Mouse (Mus musculus): ENCODE data around the gene Pon2. TPM values are rescaled to one million over a fixed set of nuclear protein-coding genes. Genes with fewer than 3 reads are reported as not detected.

Pon2 gene
- polyA plus RNA-seq, 1 experiment from 2014 or later, result 45.5 TPM

GRCm38 (mm10) chr6:5280576-5281305 lies 17.5 kb downstream of the Pon2 start:
- no peak overlapping the region for H3K27ac ChIP-seq (ENCODE audit: low read length)
- H3K4me1 ChIP-seq (ENCODE audit: control insufficient read depth, low read depth, low read length), result peaks cover 9% of the 10 kb centered on the region
- peaks cover 35% of the 10 kb centered on the region for H3K36me3 ChIP-seq (ENCODE audit: control insufficient read depth, insufficient read depth)
- no peak for ATAC-seq (ENCODE audit: low read depth)
- H3K27me3 ChIP-seq (ENCODE audit: control insufficient read depth, insufficient read depth, low read depth, low read length), result no peaks in the 10 kb centered on the region
- WGBS (ENCODE audit: insufficient replicate concordance), result 76% methylated on average over 6 of the region's 6 CpGs
- H3K9me3 ChIP-seq (replicated peaks; ENCODE audit: control insufficient read depth, low read length), result no peaks in the 10 kb centered on the region
- H3K4me2 ChIP-seq (ENCODE audit: low read depth, low read length), result no peak overlapping the region
- H3K4me3 ChIP-seq (ENCODE audit: low read depth, low read length), result no peak overlapping the region
- no peak overlapping the region for H3K9ac ChIP-seq (ENCODE audit: low read depth, low read length)

- WGBS (ENCODE audit: insufficient replicate concordance), result 75% methylated on average over 5 of the region's 5 CpGs
- H3K9me3 ChIP-seq (replicated peaks; ENCODE audit: control insufficient read depth, low read length), result no peaks in the 10 kb centered on the region
- peaks cover 6% of the 10 kb centered on the region for H3K4me1 ChIP-seq (ENCODE audit: control insufficient read depth, low read depth, low read length)
- ATAC-seq (ENCODE audit: low read depth), result no peak
- H3K36me3 ChIP-seq (ENCODE audit: control insufficient read depth, insufficient read depth), result peaks cover 45% of the 10 kb centered on the region
- no peak overlapping the region for H3K4me2 ChIP-seq (ENCODE audit: low read depth, low read length)
- no peaks in the 10 kb centered on the region for H3K27me3 ChIP-seq (ENCODE audit: control insufficient read depth, insufficient read depth, low read depth, low read length)
- no peak overlapping the region for H3K9ac ChIP-seq (ENCODE audit: low read depth, low read length)
- H3K27ac ChIP-seq (ENCODE audit: low read length), result no peak overlapping the region
- H3K4me3 ChIP-seq (ENCODE audit: low read depth, low read length), result no peak overlapping the region
These were observed 20.3 kb downstream of the Pon2 start for GRCm38 (mm10) chr6:5277972-5278371.

- H3K9me3 ChIP-seq (replicated peaks; ENCODE audit: control insufficient read depth, low read length), result no peaks in the 10 kb centered on the region
- H3K36me3 ChIP-seq (ENCODE audit: control insufficient read depth, insufficient read depth), result peaks cover 59% of the 10 kb centered on the region
- no peak overlapping the region for H3K4me2 ChIP-seq (ENCODE audit: low read depth, low read length)
- no peak overlapping the region for H3K27ac ChIP-seq (ENCODE audit: low read length)
- ATAC-seq (ENCODE audit: low read depth), result no peak
- WGBS (ENCODE audit: insufficient replicate concordance), result 92% methylated on average over 6 of the region's 6 CpGs
- H3K4me3 ChIP-seq (ENCODE audit: low read depth, low read length), result no peak overlapping the region
- H3K4me1 ChIP-seq (ENCODE audit: control insufficient read depth, low read depth, low read length), result no peaks in the 10 kb centered on the region
- no peak overlapping the region for H3K9ac ChIP-seq (ENCODE audit: low read depth, low read length)
- H3K27me3 ChIP-seq (ENCODE audit: control insufficient read depth, insufficient read depth, low read depth, low read length), result no peaks in the 10 kb centered on the region
These were observed 28.6 kb downstream of the Pon2 start for GRCm38 (mm10) chr6:5269641-5270040.

GRCm38 (mm10) chr6:5264793-5265192 lies 33.5 kb downstream of the Pon2 start:
- Histone ChIP-seq H3K36me3 (ENCODE audit: control insufficient read depth, insufficient read depth) (peaks cover 40% of the 10 kb centered on the region), H3K4me3 (ENCODE audit: low read depth, low read length) (no peak overlapping the region), H3K9me3 (replicated peaks; ENCODE audit: control insufficient read depth, low read length) (no peaks in the 10 kb centered on the region), H3K4me1 (ENCODE audit: control insufficient read depth, low read depth, low read length) (peaks cover 3% of the 10 kb centered on the region), H3K4me2 (ENCODE audit: low read depth, low read length) (no peak overlapping the region), H3K27me3 (ENCODE audit: control insufficient read depth, insufficient read depth, low read depth, low read length) (no peaks in the 10 kb centered on the region), H3K9ac (ENCODE audit: low read depth, low read length) (no peak overlapping the region), H3K27ac (ENCODE audit: low read length) (no peak overlapping the region)
- WGBS (ENCODE audit: insufficient replicate concordance), result 87% methylated on average over 8 of the region's 8 CpGs
- no peak for ATAC-seq (ENCODE audit: low read depth)

- H3K9me3 ChIP-seq (replicated peaks; ENCODE audit: control insufficient read depth, low read length), result no peaks in the 10 kb centered on the region
- H3K9ac ChIP-seq (ENCODE audit: low read depth, low read length), result no peak overlapping the region
- no peak overlapping the region for H3K4me3 ChIP-seq (ENCODE audit: low read depth, low read length)
- peaks cover 3% of the 10 kb centered on the region for H3K4me1 ChIP-seq (ENCODE audit: control insufficient read depth, low read depth, low read length)
- peak; percentile 83 for ATAC-seq (ENCODE audit: low read depth)
- peaks cover 30% of the 10 kb centered on the region for H3K36me3 ChIP-seq (ENCODE audit: control insufficient read depth, insufficient read depth)
- H3K27ac ChIP-seq (ENCODE audit: low read length), result 0 out of 2 replicates have a peak overlapping the region, but pooled peaks have one; percentile 4
- no peaks in the 10 kb centered on the region for H3K27me3 ChIP-seq (ENCODE audit: control insufficient read depth, insufficient read depth, low read depth, low read length)
- WGBS (ENCODE audit: insufficient replicate concordance), result 66% methylated on average over 8 of the region's 8 CpGs
- H3K4me2 ChIP-seq (ENCODE audit: low read depth, low read length), result no peak overlapping the region
These were observed 34.8 kb downstream of the Pon2 start for GRCm38 (mm10) chr6:5263250-5263999.

GRCm38 (mm10) chr6:5262322-5263249 lies 35.7 kb downstream of the Pon2 start:
- no peak overlapping the region for H3K4me2 ChIP-seq (ENCODE audit: low read depth, low read length)
- no peak overlapping the region for H3K27ac ChIP-seq (ENCODE audit: low read length)
- no peak overlapping the region for H3K4me3 ChIP-seq (ENCODE audit: low read depth, low read length)
- H3K4me1 ChIP-seq (ENCODE audit: control insufficient read depth, low read depth, low read length), result peaks cover 3% of the 10 kb centered on the region
- H3K9ac ChIP-seq (ENCODE audit: low read depth, low read length), result no peak overlapping the region
- 57% methylated on average over 9 of the region's 10 CpGs for WGBS (ENCODE audit: insufficient replicate concordance)
- H3K27me3 ChIP-seq (ENCODE audit: control insufficient read depth, insufficient read depth, low read depth, low read length), result no peaks in the 10 kb centered on the region
- peak; percentile 14; the same call in 1 of the 2 replicates for ATAC-seq (ENCODE audit: low read depth)
- H3K36me3 ChIP-seq (ENCODE audit: control insufficient read depth, insufficient read depth), result peaks cover 22% of the 10 kb centered on the region
- no peaks in the 10 kb centered on the region for H3K9me3 ChIP-seq (replicated peaks; ENCODE audit: control insufficient read depth, low read length)

GRCm38 (mm10) chr6:5255722-5256451 lies 42.4 kb downstream of the Pon2 start, which contains the start of gene Pon3:
Gene Pon3, minus strand, starts transcription at chr6:5256286.
- Histone ChIP-seq H3K9me3 (replicated peaks; ENCODE audit: control insufficient read depth, low read length) (no peaks in the 10 kb centered on the region), H3K9ac (ENCODE audit: low read depth, low read length) (peak within 1 kb of the TSS; percentile 79), H3K4me2 (ENCODE audit: low read depth, low read length) (peak within 1 kb of the TSS; percentile 90), H3K4me3 (ENCODE audit: low read depth, low read length) (peak within 1 kb of the TSS; percentile 74), H3K4me1 (ENCODE audit: control insufficient read depth, low read depth, low read length) (peaks cover 16% of the 10 kb centered on the region), H3K36me3 (ENCODE audit: control insufficient read depth, insufficient read depth) (no peaks in the 10 kb centered on the region), H3K27me3 (ENCODE audit: control insufficient read depth, insufficient read depth, low read depth, low read length) (no peaks in the 10 kb centered on the region), H3K27ac (ENCODE audit: low read length) (peak within 1 kb of the TSS; percentile 58)
- 2% methylated on average over 16 of the region's 16 CpGs for WGBS (ENCODE audit: insufficient replicate concordance)
- peak; percentile 99 for ATAC-seq (ENCODE audit: low read depth)

DNA sequence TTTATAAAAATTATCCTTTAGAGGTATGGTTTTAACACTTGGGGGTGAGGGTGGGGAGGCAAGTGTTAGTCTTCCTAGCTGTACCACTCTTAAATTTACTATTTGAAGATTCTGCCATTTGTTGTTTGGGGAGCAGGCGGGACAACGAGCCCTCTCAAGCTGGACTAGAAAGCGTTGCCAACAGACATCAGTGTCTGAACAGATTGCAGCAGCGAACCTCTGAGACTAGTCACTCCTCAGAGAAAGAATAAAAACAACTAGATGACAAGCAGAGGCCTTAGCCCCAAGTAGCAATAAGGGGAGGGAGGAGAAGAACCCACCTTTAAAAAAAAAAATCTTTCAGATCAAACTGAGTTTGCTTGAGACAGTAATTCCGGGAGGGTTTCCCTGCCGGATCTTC lies 43.0 kb downstream of the Pon2 start:
- H3K36me3 ChIP-seq (ENCODE audit: control insufficient read depth, insufficient read depth), result no peaks in the 10 kb centered on the region
- H3K4me3 ChIP-seq (ENCODE audit: low read depth, low read length), result peak overlapping the region; percentile 74
- no peak for ATAC-seq (ENCODE audit: low read depth)
- peak overlapping the region; percentile 79 for H3K9ac ChIP-seq (ENCODE audit: low read depth, low read length)
- peak overlapping the region; percentile 58 for H3K27ac ChIP-seq (ENCODE audit: low read length)
- H3K9me3 ChIP-seq (replicated peaks; ENCODE audit: control insufficient read depth, low read length), result no peaks in the 10 kb centered on the region
- WGBS (ENCODE audit: insufficient replicate concordance), result 17% methylated on average over 6 of the region's 6 CpGs
- no peaks in the 10 kb centered on the region for H3K27me3 ChIP-seq (ENCODE audit: control insufficient read depth, insufficient read depth, low read depth, low read length)
- peaks cover 16% of the 10 kb centered on the region for H3K4me1 ChIP-seq (ENCODE audit: control insufficient read depth, low read depth, low read length)
- peak overlapping the region; percentile 90 for H3K4me2 ChIP-seq (ENCODE audit: low read depth, low read length)
